Mouse (Mus musculus): Measurements from ENCODE around the gene Palld. TPM values are rescaled to one million over a fixed set of nuclear protein-coding genes. Genes with fewer than 3 reads are reported as not detected.

The Palld gene
- polyA plus RNA-seq, 1 experiment, result 13.4 TPM

DNA sequence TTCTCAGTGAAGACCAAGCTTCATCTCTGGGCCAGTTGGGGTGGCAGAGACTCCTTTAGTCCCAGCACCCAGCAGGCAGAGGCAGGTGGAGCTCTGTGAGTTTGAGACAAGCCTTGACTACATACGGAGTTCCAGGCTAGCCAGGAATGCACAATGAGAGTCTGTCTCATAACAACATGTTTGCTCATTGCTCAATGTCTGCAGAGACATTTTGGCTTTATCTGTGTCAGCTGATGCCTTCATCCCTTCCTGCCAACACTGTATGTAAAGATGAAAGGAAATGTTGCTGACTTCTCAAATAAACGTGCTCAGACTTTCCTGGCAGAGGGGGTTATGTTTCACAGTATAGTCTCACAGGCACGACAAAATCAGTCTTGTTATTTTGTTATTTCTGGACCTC is 401.6 kb downstream of the Palld start:
- no peak for DNase-seq (ENCODE audit: low read depth in 1 of 2, low spot score in 2 of 2)
- TF ChIP-seq CTCF (IDR thresholded peaks at IDR 0.05; ENCODE audit: extremely low read depth, insufficient read depth, insufficient read length, insufficient replicate concordance) (no peak), POLR2A (IDR thresholded peaks at IDR 0.05; ENCODE audit: low read depth, low read length) (no peak)
- Histone ChIP-seq H3K36me3 (ENCODE audit: control insufficient read depth, insufficient read depth, low read length) (peaks cover 5% of the 10 kb centered on the region), H3K4me3 (ENCODE audit: extremely low read depth, insufficient read depth, insufficient read length) (no peak overlapping the region), H3K27ac (ENCODE audit: insufficient read depth, low read length) (no peak overlapping the region), H3K27me3 (ENCODE audit: control insufficient read depth, insufficient read depth, low read length) (no peaks in the 10 kb centered on the region), H3K4me1 (ENCODE audit: control insufficient read depth, insufficient read depth, insufficient read length) (no peaks in the 10 kb centered on the region)
- 82% methylated on average over 3 of the region's 3 CpGs for WGBS

DNA sequence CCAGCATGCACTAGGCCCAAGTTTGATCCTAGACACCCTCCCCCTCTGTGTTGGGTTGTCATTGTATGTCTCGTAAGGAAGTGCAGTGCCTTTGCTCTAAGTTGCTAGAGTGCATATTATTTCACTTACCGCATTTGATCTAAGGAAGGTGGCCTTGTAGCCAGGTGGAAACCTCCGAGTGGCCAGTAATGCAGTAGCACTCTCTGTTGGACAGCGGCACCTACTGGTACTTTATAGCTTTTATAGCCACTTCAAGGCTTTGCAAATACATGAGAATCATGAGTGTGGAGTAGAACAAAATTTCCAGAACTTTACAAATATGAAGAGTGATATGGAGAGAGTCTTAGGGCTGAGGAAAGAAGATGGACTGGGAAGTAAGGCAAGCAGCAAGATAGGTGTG is 403.5 kb downstream of the Palld start:
- H3K27me3 ChIP-seq (ENCODE audit: control insufficient read depth, insufficient read depth, low read length), result no peaks in the 10 kb centered on the region
- no peaks in the 10 kb centered on the region for H3K4me1 ChIP-seq (ENCODE audit: control insufficient read depth, insufficient read depth, insufficient read length)
- no peak overlapping the region for H3K27ac ChIP-seq (ENCODE audit: insufficient read depth, low read length)
- H3K4me3 ChIP-seq (ENCODE audit: extremely low read depth, insufficient read depth, insufficient read length), result no peak overlapping the region
- H3K36me3 ChIP-seq (ENCODE audit: control insufficient read depth, insufficient read depth, low read length), result peaks cover 8% of the 10 kb centered on the region
- DNase-seq (ENCODE audit: low read depth in 1 of 2, low spot score in 2 of 2), result no peak
- TF ChIP-seq CTCF (IDR thresholded peaks at IDR 0.05; ENCODE audit: extremely low read depth, insufficient read depth, insufficient read length, insufficient replicate concordance), result no peak
- TF ChIP-seq POLR2A (IDR thresholded peaks at IDR 0.05; ENCODE audit: low read depth, low read length), result no peak
- 90% methylated on average over 4 of the region's 4 CpGs for WGBS

DNA sequence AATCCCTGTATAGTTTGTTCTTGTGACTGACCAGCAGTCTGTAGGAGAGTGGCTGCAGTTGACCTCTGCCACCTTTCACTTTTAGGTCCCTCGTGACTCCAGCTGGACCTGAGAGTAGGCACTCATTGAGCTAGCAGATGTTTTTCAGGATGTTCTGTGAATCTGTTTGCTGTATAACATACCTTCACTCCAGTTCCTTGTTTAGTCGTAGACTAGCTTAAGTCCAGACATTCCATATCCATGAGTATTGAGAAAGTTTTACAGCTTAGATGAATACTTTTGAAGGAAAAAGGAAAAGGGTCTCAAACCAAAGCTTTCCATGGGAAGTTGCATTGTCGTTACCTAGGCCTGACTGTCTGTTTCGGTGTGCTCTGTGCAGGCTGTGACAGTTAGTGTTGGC is 405.4 kb downstream of the Palld start:
- Histone ChIP-seq H3K4me1 (ENCODE audit: control insufficient read depth, insufficient read depth, insufficient read length) (no peaks in the 10 kb centered on the region), H3K4me3 (ENCODE audit: extremely low read depth, insufficient read depth, insufficient read length) (no peak overlapping the region), H3K36me3 (ENCODE audit: control insufficient read depth, insufficient read depth, low read length) (peaks cover 5% of the 10 kb centered on the region), H3K27ac (ENCODE audit: insufficient read depth, low read length) (no peak overlapping the region), H3K27me3 (ENCODE audit: control insufficient read depth, insufficient read depth, low read length) (no peaks in the 10 kb centered on the region)
- 97% methylated on average over 4 of the region's 4 CpGs for WGBS
- TF ChIP-seq CTCF (IDR thresholded peaks at IDR 0.05; ENCODE audit: extremely low read depth, insufficient read depth, insufficient read length, insufficient replicate concordance) (no peak), POLR2A (IDR thresholded peaks at IDR 0.05; ENCODE audit: low read depth, low read length) (no peak)
- DNase-seq (ENCODE audit: low read depth in 1 of 2, low spot score in 2 of 2), result no peak

DNA sequence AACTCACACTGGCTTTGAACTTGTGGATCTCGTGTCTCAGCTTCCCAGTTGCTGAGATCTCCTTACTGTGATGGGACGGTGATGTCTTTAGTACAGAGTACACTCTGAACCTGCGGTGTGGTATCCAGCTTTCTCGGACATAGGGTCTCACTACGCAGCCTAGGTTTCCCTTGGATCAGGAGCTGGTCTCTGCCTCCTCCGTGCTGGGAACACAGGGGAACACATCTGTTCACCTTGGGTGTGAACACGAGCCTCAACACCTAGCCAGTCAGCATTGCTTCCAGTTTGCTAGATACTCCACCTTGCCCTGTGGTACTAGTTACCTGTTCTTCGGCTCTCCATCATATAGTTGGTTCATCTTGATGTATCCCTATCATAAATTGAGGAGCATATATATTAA is 413.9 kb downstream of the Palld start:
- DNase-seq (ENCODE audit: low read depth in 1 of 2, low spot score in 2 of 2), result no peak
- Histone ChIP-seq H3K4me1 (ENCODE audit: control insufficient read depth, insufficient read depth, insufficient read length) (no peaks in the 10 kb centered on the region), H3K27me3 (ENCODE audit: control insufficient read depth, insufficient read depth, low read length) (no peaks in the 10 kb centered on the region), H3K4me3 (ENCODE audit: extremely low read depth, insufficient read depth, insufficient read length) (no peak overlapping the region), H3K27ac (ENCODE audit: insufficient read depth, low read length) (no peak overlapping the region), H3K36me3 (ENCODE audit: control insufficient read depth, insufficient read depth, low read length) (peaks cover 2% of the 10 kb centered on the region; the same call in 1 of the 2 replicates)
- TF ChIP-seq CTCF (IDR thresholded peaks at IDR 0.05; ENCODE audit: extremely low read depth, insufficient read depth, insufficient read length, insufficient replicate concordance) (no peak), POLR2A (IDR thresholded peaks at IDR 0.05; ENCODE audit: low read depth, low read length) (no peak)
- WGBS, result 95% methylated on average over 8 of the region's 8 CpGs

DNA sequence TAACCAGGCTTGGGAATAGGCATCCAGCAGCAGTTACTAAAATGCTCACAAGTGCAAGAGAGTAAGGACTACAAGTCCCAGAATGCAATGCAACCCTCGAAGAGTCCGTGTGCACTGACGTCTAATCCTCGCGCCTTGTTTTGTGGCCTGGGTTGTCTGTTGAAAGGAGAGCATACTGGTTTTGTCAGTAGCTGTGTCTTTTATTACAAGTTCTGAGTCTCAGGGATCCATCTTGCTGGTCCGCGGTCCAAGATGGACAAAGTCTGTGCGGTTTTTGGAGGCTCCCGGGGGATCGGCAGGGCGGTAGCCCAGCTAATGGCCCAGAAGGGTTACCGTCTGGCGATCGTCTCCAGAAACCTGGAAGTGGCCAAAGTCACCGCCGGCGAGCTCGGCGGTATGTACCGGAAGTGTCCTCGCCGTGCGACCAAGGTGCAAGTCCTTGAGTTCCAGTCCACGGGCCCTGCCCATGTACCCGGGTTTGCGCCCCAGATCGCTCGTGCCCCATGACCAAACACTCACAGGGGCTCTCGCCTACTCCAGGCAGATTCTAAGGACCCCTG is 414.8 kb downstream of the Palld start, which contains the start of gene Cbr4:
Gene Cbr4, plus strand, starts transcription at position 138 of the 560 bp plus-strand sequence.
- Histone ChIP-seq H3K27me3 (ENCODE audit: control insufficient read depth, insufficient read depth, low read length) (no peaks in the 10 kb centered on the region), H3K36me3 (ENCODE audit: control insufficient read depth, insufficient read depth, low read length) (no peaks in the 10 kb centered on the region; the same call in 1 of the 2 replicates), H3K4me3 (ENCODE audit: extremely low read depth, insufficient read depth, insufficient read length) (peak within 1 kb of the TSS; percentile 77), H3K27ac (ENCODE audit: insufficient read depth, low read length) (peak within 1 kb of the TSS; percentile 89), H3K4me1 (ENCODE audit: control insufficient read depth, insufficient read depth, insufficient read length) (no peaks in the 10 kb centered on the region)
- no peak for TF ChIP-seq CTCF (IDR thresholded peaks at IDR 0.05; ENCODE audit: extremely low read depth, insufficient read depth, insufficient read length, insufficient replicate concordance)
- peak; percentile 38; the same call in 1 of the 2 replicates for TF ChIP-seq POLR2A (IDR thresholded peaks at IDR 0.05; ENCODE audit: low read depth, low read length)
- 5% methylated on average over 29 of the region's 29 CpGs for WGBS
- peak; percentile 78 to 86 for DNase-seq (ENCODE audit: low read depth in 1 of 2, low spot score in 2 of 2)

DNA sequence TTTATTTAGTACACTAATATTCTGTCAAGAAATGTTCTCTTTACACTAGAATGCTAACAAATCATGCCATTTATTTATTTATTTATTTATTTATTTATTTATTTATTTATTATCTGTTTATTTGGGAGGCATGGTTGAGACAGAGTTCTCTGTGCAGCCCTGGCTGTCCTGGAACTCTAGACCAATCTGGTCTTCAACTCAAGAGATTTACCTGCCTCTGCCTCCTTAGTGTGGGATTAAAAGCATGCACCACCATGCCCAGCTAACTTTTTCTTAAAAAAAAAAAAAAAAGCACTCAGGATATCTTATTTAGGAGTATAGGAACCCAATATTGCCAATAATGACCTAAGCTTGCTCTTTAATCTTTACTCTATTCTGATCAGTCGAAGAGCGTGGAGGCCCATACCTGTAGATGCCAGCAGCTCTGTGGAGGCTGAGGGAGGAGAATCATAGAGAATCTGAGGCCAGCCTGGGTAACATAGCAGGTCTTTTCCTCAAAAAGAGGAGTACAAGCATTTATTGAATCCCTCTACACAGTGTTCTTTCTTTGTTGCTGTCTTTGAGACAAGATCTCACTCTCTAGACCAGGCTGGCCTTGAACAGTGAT is 415.5 kb downstream of the Palld start:
- TF ChIP-seq POLR2A (IDR thresholded peaks at IDR 0.05; ENCODE audit: low read depth, low read length), result no peak
- no peak for TF ChIP-seq CTCF (IDR thresholded peaks at IDR 0.05; ENCODE audit: extremely low read depth, insufficient read depth, insufficient read length, insufficient replicate concordance)
- Histone ChIP-seq H3K4me3 (ENCODE audit: extremely low read depth, insufficient read depth, insufficient read length) (no peak overlapping the region), H3K4me1 (ENCODE audit: control insufficient read depth, insufficient read depth, insufficient read length) (no peaks in the 10 kb centered on the region), H3K36me3 (ENCODE audit: control insufficient read depth, insufficient read depth, low read length) (no peaks in the 10 kb centered on the region; the same call in 1 of the 2 replicates), H3K27ac (ENCODE audit: insufficient read depth, low read length) (no peak overlapping the region), H3K27me3 (ENCODE audit: control insufficient read depth, insufficient read depth, low read length) (no peaks in the 10 kb centered on the region)
- no peak for DNase-seq (ENCODE audit: low read depth in 1 of 2, low spot score in 2 of 2)
- 97% methylated on average over 2 of the region's 2 CpGs for WGBS

Data from spleen, adult 2 months (tissue).